Mouse (Mus musculus): ENCODE measurements around the gene Slc2a1. TPM values are rescaled to one million over a fixed set of nuclear protein-coding genes. Genes with fewer than 3 reads are reported as not detected.

The Slc2a1 gene
- polyA plus RNA-seq, 2 experiments = 108 to 141 TPM

- H3K4me1 ChIP-seq (ENCODE audit: control insufficient read depth, insufficient read depth, low read length) = no peaks in the 10 kb centered on the region
- H3K27ac ChIP-seq (replicated peaks; ENCODE audit: low read depth, low read length) = no peak overlapping the region
- ATAC-seq (ENCODE audit: low FRiP score, low read depth) (peak; percentile 85), DNase-seq (ENCODE audit: low spot score) (peak; percentile 69)
- peak overlapping the region; percentile 42 for H3K4me2 ChIP-seq (replicated peaks; ENCODE audit: low read depth, low read length, severe bottlenecking)
- no peak for TF ChIP-seq POLR2A (IDR thresholded peaks at IDR 0.05; ENCODE audit: borderline replicate concordance, extremely low read depth, insufficient read depth, insufficient read length)
- H3K9me3 ChIP-seq (ENCODE audit: control insufficient read depth, low read length) = no peaks in the 10 kb centered on the region
- peaks cover 8% of the 10 kb centered on the region for H3K36me3 ChIP-seq (ENCODE audit: control insufficient read depth, insufficient read depth, low read length)
- peak overlapping the region; percentile 23 for H3K4me3 ChIP-seq (replicated peaks; ENCODE audit: low read length)
- no peaks in the 10 kb centered on the region for H3K27me3 ChIP-seq (ENCODE audit: control insufficient read depth, insufficient read depth, low read length)
- H3K9ac ChIP-seq (ENCODE audit: low read depth, low read length, severe bottlenecking) = peak overlapping the region; percentile 49
- 31% methylated on average over 24 of the region's 24 CpGs for WGBS
Observed at GRCm38 (mm10) chr4:119142230-119142871, 33.8 kb downstream of the Slc2a1 start.

GRCm38 (mm10) chr4:119146816-119147215 is 38.3 kb downstream of the Slc2a1 start:
- no peak for TF ChIP-seq POLR2A (IDR thresholded peaks at IDR 0.05; ENCODE audit: borderline replicate concordance, extremely low read depth, insufficient read depth, insufficient read length)
- H3K4me2 ChIP-seq (replicated peaks; ENCODE audit: low read depth, low read length, severe bottlenecking) = no peak overlapping the region
- no peaks in the 10 kb centered on the region for H3K9me3 ChIP-seq (ENCODE audit: control insufficient read depth, low read length)
- H3K9ac ChIP-seq (ENCODE audit: low read depth, low read length, severe bottlenecking) = no peak overlapping the region
- no peaks in the 10 kb centered on the region for H3K36me3 ChIP-seq (ENCODE audit: control insufficient read depth, insufficient read depth, low read length)
- DNase-seq (ENCODE audit: low spot score) (no peak), ATAC-seq (ENCODE audit: low FRiP score, low read depth) (no peak)
- H3K27me3 ChIP-seq (ENCODE audit: control insufficient read depth, insufficient read depth, low read length) = no peaks in the 10 kb centered on the region
- 82% methylated on average over 7 of the region's 7 CpGs for WGBS
- no peak overlapping the region for H3K4me3 ChIP-seq (replicated peaks; ENCODE audit: low read length)
- H3K4me1 ChIP-seq (ENCODE audit: control insufficient read depth, insufficient read depth, low read length) = no peaks in the 10 kb centered on the region
- no peak overlapping the region for H3K27ac ChIP-seq (replicated peaks; ENCODE audit: low read depth, low read length)

- Histone ChIP-seq H3K4me3 (replicated peaks; ENCODE audit: low read length) (no peak overlapping the region), H3K36me3 (ENCODE audit: control insufficient read depth, insufficient read depth, low read length) (no peaks in the 10 kb centered on the region), H3K9ac (ENCODE audit: low read depth, low read length, severe bottlenecking) (no peak overlapping the region), H3K4me1 (ENCODE audit: control insufficient read depth, insufficient read depth, low read length) (no peaks in the 10 kb centered on the region), H3K9me3 (ENCODE audit: control insufficient read depth, low read length) (no peaks in the 10 kb centered on the region), H3K27ac (replicated peaks; ENCODE audit: low read depth, low read length) (no peak overlapping the region), H3K4me2 (replicated peaks; ENCODE audit: low read depth, low read length, severe bottlenecking) (no peak overlapping the region), H3K27me3 (ENCODE audit: control insufficient read depth, insufficient read depth, low read length) (no peaks in the 10 kb centered on the region)
- TF ChIP-seq POLR2A (IDR thresholded peaks at IDR 0.05; ENCODE audit: borderline replicate concordance, extremely low read depth, insufficient read depth, insufficient read length) = no peak
- ATAC-seq (ENCODE audit: low FRiP score, low read depth) (no peak), DNase-seq (ENCODE audit: low spot score) (no peak)
- WGBS = 84% methylated on average over 5 of the region's 5 CpGs
Observed at GRCm38 (mm10) chr4:119147347-119147746, 38.8 kb downstream of the Slc2a1 start.

GRCm38 (mm10) chr4:119148741-119149140 is 40.2 kb downstream of the Slc2a1 start:
- no peak overlapping the region for H3K4me3 ChIP-seq (replicated peaks; ENCODE audit: low read length)
- no peak overlapping the region for H3K4me2 ChIP-seq (replicated peaks; ENCODE audit: low read depth, low read length, severe bottlenecking)
- H3K9ac ChIP-seq (ENCODE audit: low read depth, low read length, severe bottlenecking) = no peak overlapping the region
- H3K4me1 ChIP-seq (ENCODE audit: control insufficient read depth, insufficient read depth, low read length) = no peaks in the 10 kb centered on the region
- no peaks in the 10 kb centered on the region for H3K9me3 ChIP-seq (ENCODE audit: control insufficient read depth, low read length)
- ATAC-seq (ENCODE audit: low FRiP score, low read depth) = no peak
- H3K36me3 ChIP-seq (ENCODE audit: control insufficient read depth, insufficient read depth, low read length) = no peaks in the 10 kb centered on the region
- DNase-seq (ENCODE audit: low spot score) = no peak
- no peak for TF ChIP-seq POLR2A (IDR thresholded peaks at IDR 0.05; ENCODE audit: borderline replicate concordance, extremely low read depth, insufficient read depth, insufficient read length)
- H3K27me3 ChIP-seq (ENCODE audit: control insufficient read depth, insufficient read depth, low read length) = no peaks in the 10 kb centered on the region
- no peak overlapping the region for H3K27ac ChIP-seq (replicated peaks; ENCODE audit: low read depth, low read length)
- 81% methylated on average over 11 of the region's 11 CpGs for WGBS

GRCm38 (mm10) chr4:119157186-119157585 is 48.7 kb downstream of the Slc2a1 start:
- ATAC-seq (ENCODE audit: low FRiP score, low read depth) (no peak), DNase-seq (ENCODE audit: low spot score) (no peak)
- 30% methylated on average over 2 of the region's 2 CpGs for WGBS
- Histone ChIP-seq H3K4me3 (replicated peaks; ENCODE audit: low read length) (no peak overlapping the region), H3K9ac (ENCODE audit: low read depth, low read length, severe bottlenecking) (no peak overlapping the region), H3K4me1 (ENCODE audit: control insufficient read depth, insufficient read depth, low read length) (no peaks in the 10 kb centered on the region), H3K4me2 (replicated peaks; ENCODE audit: low read depth, low read length, severe bottlenecking) (no peak overlapping the region), H3K36me3 (ENCODE audit: control insufficient read depth, insufficient read depth, low read length) (no peaks in the 10 kb centered on the region), H3K9me3 (ENCODE audit: control insufficient read depth, low read length) (no peaks in the 10 kb centered on the region), H3K27me3 (ENCODE audit: control insufficient read depth, insufficient read depth, low read length) (no peaks in the 10 kb centered on the region), H3K27ac (replicated peaks; ENCODE audit: low read depth, low read length) (no peak overlapping the region)
- TF ChIP-seq POLR2A (IDR thresholded peaks at IDR 0.05; ENCODE audit: borderline replicate concordance, extremely low read depth, insufficient read depth, insufficient read length) = no peak
